9 mouse cellular contexts compared by ENCODE assay signal in genomic region chr1:74855651-74856438, GRCm38 (mm10). TPM values are rescaled to one million over a fixed set of nuclear protein-coding genes. Genes with fewer than 3 reads are reported as not detected.
DNase-seq lines count a peak whose midpoint lies in the region; ATAC-seq and TF ChIP-seq lines count a peak whose summit lies in the region.
"Had no signal": no experiment of that assay in that cellular context is flagged by ENCODE, and none has a peak within 500 bp of the region (broad histone marks: within the 10 kb centered on the region; RNA-seq: fewer than 3 reads in every experiment).

No protein-coding gene starts in this region.

- no peaks in the 10 kb centered on the region for H3K36me3 ChIP-seq in megakaryocyte, embryonic 14.5 days (replicated peaks; ENCODE audit: low read length)
- no peaks in the 10 kb centered on the region for H3K36me3 ChIP-seq in embryonic facial prominence, embryonic 14.5 days (ENCODE audit: control insufficient read depth, insufficient read depth, low read length)

- no peak for ATAC-seq in megakaryocyte, adult 5-6 weeks (ENCODE audit: poor library complexity, severe bottlenecking)
- ATAC-seq in embryonic facial prominence, embryonic 14.5 days (ENCODE audit: low read depth): no peak

- H3K9ac ChIP-seq in embryonic facial prominence, embryonic 14.5 days (ENCODE audit: low read depth, low read length): peak overlapping the region; percentile 61; the same call in 1 of the 2 replicates

- no peak for TF ChIP-seq CTCF in olfactory bulb, adult 2 months (IDR thresholded peaks at IDR 0.05; ENCODE audit: insufficient read depth, low read depth, low read length)

- DNase-seq in gastrocnemius, postnatal 10 days: peak; percentile 22
- DNase-seq in gastrocnemius, postnatal 36 days: no peak
- no peak for DNase-seq in embryonic facial prominence, embryonic 14.5 days (ENCODE audit: low spot score)
- DNase-seq in layer of hippocampus, postnatal 36 days: peak; percentile 32 to 41
- DNase-seq in gastrocnemius, postnatal 14 days: no peak

- peak overlapping the region; percentile 99 for H3K4me2 ChIP-seq in embryonic facial prominence, embryonic 14.5 days (ENCODE audit: low read depth, low read length)

- H3K4me1 ChIP-seq in megakaryocyte, embryonic 14.5 days: peaks cover 29% of the 10 kb centered on the region
- H3K4me1 ChIP-seq in embryonic facial prominence, embryonic 14.5 days (ENCODE audit: control insufficient read depth, insufficient read depth, low read length): 0 out of 2 replicates have a peak, but pooled peaks cover 8% of the 10 kb centered on the region
- peaks cover 35% of the 10 kb centered on the region for H3K4me1 ChIP-seq in olfactory bulb, adult 2 months (ENCODE audit: control insufficient read depth, insufficient read depth, low read length)

- intact Hi-C loops in gastrocnemius, postnatal 36 days (cut with DNase I): no loop called here
- intact Hi-C loops in gastrocnemius, postnatal 14 days (cut with DNase I; ENCODE audit: low total_unique reads): no loop called here

- H3K9me3 ChIP-seq in megakaryocyte, embryonic 14.5 days: 0 out of 2 replicates have a peak, but pooled peaks cover 9% of the 10 kb centered on the region
- H3K9me3 ChIP-seq in embryonic facial prominence, embryonic 14.5 days (ENCODE audit: control insufficient read depth, low read length): no peaks in the 10 kb centered on the region

- WGBS in embryonic facial prominence, embryonic 14.5 days: 1% methylated on average over 41 of the region's 74 CpGs
- WGBS in olfactory bulb, adult 2 months: under 1% methylated on average over 74 of the region's 74 CpGs

- H3K4me3 ChIP-seq in megakaryocyte, embryonic 14.5 days (replicated peaks): peak overlapping the region; percentile 62
- H3K4me3 ChIP-seq in embryonic facial prominence, embryonic 14.5 days (ENCODE audit: low read depth, low read length): peak overlapping the region; percentile 71
- H3K4me3 ChIP-seq in olfactory bulb, adult 2 months (ENCODE audit: insufficient read depth, low read depth, low read length): peak overlapping the region; percentile 81

- no peak overlapping the region for H3K27ac ChIP-seq in embryonic facial prominence, embryonic 14.5 days (replicated peaks; ENCODE audit: low read depth, low read length)
- peak overlapping the region; percentile 56 for H3K27ac ChIP-seq in olfactory bulb, adult 2 months (ENCODE audit: insufficient read depth, low read depth, low read length)

- TF ChIP-seq POLR2A in olfactory bulb, adult 2 months (IDR thresholded peaks at IDR 0.05; ENCODE audit: insufficient read depth, low read depth, low read length): no peak

- H3K27me3 ChIP-seq in megakaryocyte, embryonic 14.5 days (replicated peaks): peaks cover 98% of the 10 kb centered on the region
- peaks cover 97% of the 10 kb centered on the region for H3K27me3 ChIP-seq in embryonic facial prominence, embryonic 14.5 days (replicated peaks; ENCODE audit: control insufficient read depth, insufficient read depth, low read length)

RNA-seq across cellular contexts. Expression of gene Cdk5r2, which starts 1.1 kb away (rescaled TPM):
- under 1 TPM; 0.52 to 0.56 TPM for total RNA-seq in gastrocnemius, postnatal 10 days (2021)
- total RNA-seq in gastrocnemius, postnatal 36 days (2021): not detected
- polyA plus RNA-seq in megakaryocyte, embryonic 14.5 days (2012; ENCODE audit: insufficient read depth, low replicate concordance): not detected in 2 replicates
- total RNA-seq in megakaryocyte, adult 5-6 weeks (2015): not detected in 2 replicates
- total RNA-seq in megakaryocyte, adult 5-6 weeks (2017): not detected in 2 replicates
- polyA plus RNA-seq in embryonic facial prominence, embryonic 14.5 days (2014; fragmentation: Nextera tagmentation; extraction: Ambion mirVana): 0.60 and 0.79 TPM in 2 replicates
- 100 to 1,000 TPM; 194 to 207 TPM for total RNA-seq in layer of hippocampus, postnatal 36 days (2021)
- polyA plus RNA-seq in olfactory bulb, adult 2 months (2012; ENCODE audit: insufficient read depth, insufficient read length, low replicate concordance, missing spikeins): not detected in 2 replicates
- total RNA-seq in gastrocnemius, postnatal 14 days (2021): under 1 TPM in 1 of 2 experiments, not detected in 1; 0.06 TPM

RNA-seq across cellular contexts. Expression of gene Fev, which starts 29.4 kb away (rescaled TPM):
- not detected for total RNA-seq in gastrocnemius, postnatal 10 days (2021)
- not detected for total RNA-seq in gastrocnemius, postnatal 36 days (2021)
- not detected in 2 replicates for polyA plus RNA-seq in megakaryocyte, embryonic 14.5 days (2012; ENCODE audit: insufficient read depth, low replicate concordance)
- not detected in 2 replicates for total RNA-seq in megakaryocyte, adult 5-6 weeks (2015)
- not detected in 2 replicates for total RNA-seq in megakaryocyte, adult 5-6 weeks (2017)
- not detected in 2 replicates for polyA plus RNA-seq in embryonic facial prominence, embryonic 14.5 days (2014; fragmentation: Nextera tagmentation; extraction: Ambion mirVana)
- not detected for total RNA-seq in layer of hippocampus, postnatal 36 days (2021)
- not detected in 2 replicates for polyA plus RNA-seq in olfactory bulb, adult 2 months (2012; ENCODE audit: insufficient read depth, insufficient read length, low replicate concordance, missing spikeins)
- not detected for total RNA-seq in gastrocnemius, postnatal 14 days (2021)
- total RNA-seq: CH12.LX had no signal

RNA-seq across cellular contexts. Expression of gene Cryba2, which starts 37.1 kb away (rescaled TPM):
- total RNA-seq in gastrocnemius, postnatal 10 days (2021): not detected
- not detected for total RNA-seq in gastrocnemius, postnatal 36 days (2021)
- not detected in 2 replicates for polyA plus RNA-seq in megakaryocyte, embryonic 14.5 days (2012; ENCODE audit: insufficient read depth, low replicate concordance)
- total RNA-seq in megakaryocyte, adult 5-6 weeks (2015): not detected in 2 replicates
- not detected in 2 replicates for total RNA-seq in megakaryocyte, adult 5-6 weeks (2017)
- not detected in 2 replicates for polyA plus RNA-seq in embryonic facial prominence, embryonic 14.5 days (2014; fragmentation: Nextera tagmentation; extraction: Ambion mirVana)
- not detected for total RNA-seq in layer of hippocampus, postnatal 36 days (2021)
- not detected in 2 replicates for polyA plus RNA-seq in olfactory bulb, adult 2 months (2012; ENCODE audit: insufficient read depth, insufficient read length, low replicate concordance, missing spikeins)
- not detected for total RNA-seq in gastrocnemius, postnatal 14 days (2021)

Comparison
In these comparisons a context has a peak if more than half of its experiments do, and no peak if none do; other contexts are left out.
1. DNase-seq: peak in gastrocnemius, postnatal 10 days (single experiment) and layer of hippocampus, postnatal 36 days (2 of 2); none in gastrocnemius, postnatal 36 days (0 of 2), embryonic facial prominence, embryonic 14.5 days (single experiment) and gastrocnemius, postnatal 14 days (single experiment).
2. RNA of gene Cdk5r2, which starts 1.1 kb away (total RNA-seq): 194 to 207 TPM in layer of hippocampus, postnatal 36 days; 0.52 to 0.56 TPM in gastrocnemius, postnatal 10 days, 0.06 TPM in gastrocnemius, postnatal 14 days, not detected in gastrocnemius, postnatal 36 days and not detected in megakaryocyte, adult 5-6 weeks; every median in the first group is over 100 times any median in the second.
3. Peak in every context shown above with its lines, with median percentiles within 50 percentile points of each other: H3K4me3 ChIP-seq.